Mouse (Mus musculus) lung, embryonic 16.5 days (tissue): ENCODE data around the gene Dis3l. TPM values are rescaled to one million over a fixed set of nuclear protein-coding genes. Genes with fewer than 3 reads are reported as not detected.

Experiments used
- ATAC-seq: fragments of 200-750 bp; cut with Nextera tagmentation; 2 replicates; pipeline ENCODE4 v1.8.0; 2017; ENCODE audit warnings: low read depth, mild to moderate bottlenecking, moderate library complexity
- H3K27ac ChIP-seq: fragments of 300-500 bp; sonication (generic); 2 replicates; pipeline ENCODE4 v1.5.1; 2014; ENCODE audit warnings: mild to moderate bottlenecking, control low read depth, low read length
- H3K27me3 ChIP-seq: fragments of 300-500 bp; sonication (generic); 2 replicates; pipeline ENCODE4 v1.6.1; 2014; ENCODE audit warnings: low read depth, low read length, mixed read lengths; ENCODE audit not compliant: control insufficient read depth, insufficient read depth
- H3K36me3 ChIP-seq: fragments of 300-500 bp; sonication (generic); 2 replicates; pipeline ENCODE4 v1.6.1; 2014; ENCODE audit warnings: low read length; ENCODE audit not compliant: control insufficient read depth, insufficient read depth
- H3K4me1 ChIP-seq: fragments of 300-500 bp; sonication (generic); replicated peaks from 2 replicates; pipeline ENCODE4 v1.6.1; 2014; ENCODE audit warnings: low read length, mixed read lengths; ENCODE audit not compliant: control insufficient read depth, insufficient read depth
- H3K4me2 ChIP-seq: fragments of 300-500 bp; sonication (generic); 2 replicates; pipeline ENCODE4 v1.6.1; 2014; ENCODE audit warnings: low read depth, low read length, control low read depth
- H3K4me3 ChIP-seq: fragments of 300-500 bp; sonication (generic); 2 replicates; pipeline ENCODE4 v1.5.1; 2014; ENCODE audit warnings: mild to moderate bottlenecking, low read length, control low read depth
- H3K9ac ChIP-seq: fragments of 300-500 bp; sonication (generic); 2 replicates; pipeline ENCODE4 v1.6.1; 2014; ENCODE audit warnings: low read length, control low read depth
- H3K9me3 ChIP-seq: fragments of 300-500 bp; sonication (generic); 2 replicates; pipeline ENCODE4 v1.6.1; 2016; ENCODE audit warnings: low read length; ENCODE audit not compliant: control insufficient read depth
- WGBS: fragments of 180-500 bp; shearing (Covaris S2); extraction: QIAGEN DNeasy Blood & Tissue Kit; methylation state at CpG from one replicate; pipeline ENCODE4 v1.1.7; 2014; 5-methylcytosine and 5-hydroxymethylcytosine counted together
- polyA plus RNA-seq: library from polyadenylated mRNA; unstranded; fragments of >200 nt; fragmentation: Nextera tagmentation; extraction: Ambion mirVana; gene quantifications from 2 replicates; pipeline ENCODE4 v1.2.1, GENCODE M21; 2015

The Dis3l gene
- polyA plus RNA-seq, 1 experiment from 2014 or later = 21.4 TPM

- WGBS = 38% methylated on average over 5 of the region's 5 CpGs
- H3K4me3 ChIP-seq = peak overlapping the region; percentile 90
- H3K27me3 ChIP-seq = no peaks in the 10 kb centered on the region
- H3K4me1 ChIP-seq = peaks cover 7% of the 10 kb centered on the region
- no peaks in the 10 kb centered on the region for H3K9me3 ChIP-seq
- ATAC-seq = no peak
- no peak overlapping the region for H3K27ac ChIP-seq
- H3K36me3 ChIP-seq = no peaks in the 10 kb centered on the region
- peak overlapping the region; percentile 60 for H3K4me2 ChIP-seq
- peak overlapping the region; percentile 92 for H3K9ac ChIP-seq
Measured at GRCm38 (mm10) chr9:64282404-64282987, 58.6 kb downstream of the Dis3l start.

- no peaks in the 10 kb centered on the region for H3K36me3 ChIP-seq
- no peaks in the 10 kb centered on the region for H3K27me3 ChIP-seq
- H3K4me2 ChIP-seq = peak overlapping the region; percentile 60
- peak; percentile 91 for ATAC-seq
- H3K4me1 ChIP-seq = peaks cover 7% of the 10 kb centered on the region
- H3K9ac ChIP-seq = peak overlapping the region; percentile 92
- H3K4me3 ChIP-seq = peak overlapping the region; percentile 90
- H3K27ac ChIP-seq = peak overlapping the region; percentile 91
- no peaks in the 10 kb centered on the region for H3K9me3 ChIP-seq
- WGBS = 0% methylated on average over 23 of the region's 24 CpGs
Measured at GRCm38 (mm10) chr9:64281781-64282178, 59.3 kb downstream of the Dis3l start.

- peak within 1 kb of the TSS; percentile 92 for H3K9ac ChIP-seq
- WGBS = 1% methylated on average over 46 of the region's 46 CpGs
- peak; percentile 98 for ATAC-seq
Measured at GRCm38 (mm10) chr9:64281105-64281780, 59.8 kb downstream of the Dis3l start, which contains the start of gene Tipin. Tipin (plus strand) TSS chr9:64281581.

GRCm38 (mm10) chr9:64278665-64279310, 62.3 kb downstream of the Dis3l start:
- H3K36me3 ChIP-seq = no peaks in the 10 kb centered on the region
- WGBS = 87% methylated on average over 6 of the region's 6 CpGs
- ATAC-seq = no peak

More at GRCm38 (mm10) chr9:64281105-64281780, 59.8 kb downstream of the Dis3l start, which contains the start of gene Tipin:
- Histone ChIP-seq H3K27me3 (no peaks in the 10 kb centered on the region), H3K36me3 (no peaks in the 10 kb centered on the region), H3K4me1 (peaks cover 7% of the 10 kb centered on the region), H3K4me2 (peak within 1 kb of the TSS; percentile 60), H3K4me3 (peak within 1 kb of the TSS; percentile 90), H3K9me3 (no peaks in the 10 kb centered on the region), H3K27ac (peak within 1 kb of the TSS; percentile 91)

GRCm38 (mm10) chr9:64277706-64278105, 63.4 kb downstream of the Dis3l start:
- peaks cover 7% of the 10 kb centered on the region for H3K4me1 ChIP-seq
- no peak overlapping the region for H3K4me3 ChIP-seq
- no peak overlapping the region for H3K27ac ChIP-seq
- H3K36me3 ChIP-seq = no peaks in the 10 kb centered on the region
- 56% methylated on average over 8 of the region's 8 CpGs for WGBS
- no peak overlapping the region for H3K9ac ChIP-seq
- H3K27me3 ChIP-seq = no peaks in the 10 kb centered on the region
- H3K9me3 ChIP-seq = no peaks in the 10 kb centered on the region
- ATAC-seq = no peak
- H3K4me2 ChIP-seq = no peak overlapping the region

More at GRCm38 (mm10) chr9:64278665-64279310, 62.3 kb downstream of the Dis3l start:
- peaks cover 7% of the 10 kb centered on the region for H3K4me1 ChIP-seq
- H3K27ac ChIP-seq = no peak overlapping the region
- no peaks in the 10 kb centered on the region for H3K27me3 ChIP-seq
- no peak overlapping the region for H3K9ac ChIP-seq
- no peak overlapping the region for H3K4me3 ChIP-seq
- H3K9me3 ChIP-seq = no peaks in the 10 kb centered on the region
- no peak overlapping the region for H3K4me2 ChIP-seq

- Histone ChIP-seq H3K9ac (no peak overlapping the region), H3K4me1 (no peaks in the 10 kb centered on the region), H3K4me2 (no peak overlapping the region), H3K36me3 (no peaks in the 10 kb centered on the region), H3K9me3 (no peaks in the 10 kb centered on the region), H3K27me3 (no peaks in the 10 kb centered on the region), H3K27ac (no peak overlapping the region), H3K4me3 (no peak overlapping the region)
- no peak for ATAC-seq
- 69% methylated on average over 1 of the region's 1 CpGs for WGBS
Measured at GRCm38 (mm10) chr9:64274919-64275318, 66.2 kb downstream of the Dis3l start.

- no peaks in the 10 kb centered on the region for H3K9me3 ChIP-seq
- H3K27ac ChIP-seq = no peak overlapping the region
- ATAC-seq = no peak
- no peak overlapping the region for H3K4me3 ChIP-seq
- H3K36me3 ChIP-seq = no peaks in the 10 kb centered on the region
- no peak overlapping the region for H3K9ac ChIP-seq
- H3K27me3 ChIP-seq = no peaks in the 10 kb centered on the region
- H3K4me1 ChIP-seq = no peaks in the 10 kb centered on the region
- H3K4me2 ChIP-seq = no peak overlapping the region
- 69% methylated on average over 4 of the region's 4 CpGs for WGBS
Measured at GRCm38 (mm10) chr9:64274291-64274690, 66.8 kb downstream of the Dis3l start.

GRCm38 (mm10) chr9:64273757-64274156, 67.3 kb downstream of the Dis3l start:
- no peaks in the 10 kb centered on the region for H3K27me3 ChIP-seq
- no peak overlapping the region for H3K4me2 ChIP-seq
- no peak for ATAC-seq
- H3K4me1 ChIP-seq = no peaks in the 10 kb centered on the region
- H3K9me3 ChIP-seq = no peaks in the 10 kb centered on the region
- H3K9ac ChIP-seq = no peak overlapping the region
- H3K4me3 ChIP-seq = no peak overlapping the region
- 55% methylated on average over 4 of the region's 4 CpGs for WGBS
- no peaks in the 10 kb centered on the region for H3K36me3 ChIP-seq
- no peak overlapping the region for H3K27ac ChIP-seq

GRCm38 (mm10) chr9:64272611-64273010, 68.5 kb downstream of the Dis3l start:
- ATAC-seq = no peak
- Histone ChIP-seq H3K9ac (no peak overlapping the region), H3K4me1 (no peaks in the 10 kb centered on the region), H3K4me3 (no peak overlapping the region), H3K4me2 (no peak overlapping the region), H3K27ac (no peak overlapping the region), H3K9me3 (no peaks in the 10 kb centered on the region), H3K27me3 (no peaks in the 10 kb centered on the region), H3K36me3 (no peaks in the 10 kb centered on the region)
- WGBS = 35% methylated on average over 7 of the region's 7 CpGs
